21 mouse cellular contexts compared by ENCODE assay signal in genomic region chr11:104707084-104707483, GRCm38 (mm10). TPM values are rescaled to one million over a fixed set of nuclear protein-coding genes. Genes with fewer than 3 reads are reported as not detected.
DNase-seq lines count a peak whose midpoint lies in the region; ATAC-seq and TF ChIP-seq lines count a peak whose summit lies in the region.
"Had no signal": no experiment of that assay in that cellular context is flagged by ENCODE, and none has a peak within 500 bp of the region (broad histone marks: within the 10 kb centered on the region; RNA-seq: fewer than 3 reads in every experiment).

No protein-coding gene starts in this region.

- intact Hi-C loops in heart, postnatal 36 days (cut with DNase I), result no loop called here

- peak; percentile 33 for DNase-seq in 416B (ENCODE audit: low read depth)
- DNase-seq in ES-CJ7 (ENCODE audit: low read depth, low spot score), result peak; percentile 49
- DNase-seq in induced T-regulatory cell, adult 2 months (ENCODE audit: low read depth), result peak; percentile 32
- DNase-seq in heart, postnatal 36 days, result no peak
- no peak for DNase-seq in ovary, postnatal 36 days (ENCODE audit: low spot score)
- DNase-seq: cerebellum, adult 11-12 months; gastrocnemius, postnatal 14 days; lung, postnatal 4 days; right cerebral cortex, adult 18-20 months had no signal

- ATAC-seq in intestine, postnatal 0 days, result no peak
- no peak for ATAC-seq in intestine, embryonic 15.5 days
- ATAC-seq: forebrain, embryonic 16.5 days; intestine, embryonic 16.5 days; midbrain, embryonic 16.5 days had no signal

- H3K27ac ChIP-seq in intestine, postnatal 0 days (ENCODE audit: low read depth, low read length), result no peak overlapping the region
- no peak overlapping the region for H3K27ac ChIP-seq in intestine, embryonic 15.5 days
- H3K27ac ChIP-seq: heart, embryonic 10.5 days; neural tube, embryonic 13.5 days had no signal

- H3K27me3 ChIP-seq in intestine, postnatal 0 days (replicated peaks; ENCODE audit: control insufficient read depth, insufficient read depth, low read length), result no peaks in the 10 kb centered on the region
- H3K27me3 ChIP-seq in intestine, embryonic 15.5 days (replicated peaks), result no peaks in the 10 kb centered on the region
- H3K27me3 ChIP-seq: neural tube, embryonic 13.5 days had no signal

- 59% methylated on average over 2 of the region's 2 CpGs for WGBS in intestine, postnatal 0 days
- 63% methylated on average over 2 of the region's 2 CpGs for WGBS in intestine, embryonic 15.5 days

- H3K4me2 ChIP-seq in intestine, postnatal 0 days (replicated peaks; ENCODE audit: low read depth), result no peak overlapping the region
- H3K4me2 ChIP-seq in intestine, embryonic 15.5 days (replicated peaks), result no peak overlapping the region
- H3K4me2 ChIP-seq: neural tube, embryonic 13.5 days had no signal

- no peak overlapping the region for H3K4me3 ChIP-seq in intestine, postnatal 0 days (ENCODE audit: low read depth, low read length)
- H3K4me3 ChIP-seq in intestine, embryonic 15.5 days (replicated peaks), result no peak overlapping the region
- H3K4me3 ChIP-seq: heart, embryonic 10.5 days; neural tube, embryonic 13.5 days had no signal

- peak; percentile 40 for TF ChIP-seq CTCF in intestine, postnatal 0 days (IDR thresholded peaks at IDR 0.05; ENCODE audit: low read depth)

- no peaks in the 10 kb centered on the region for H3K9me3 ChIP-seq in intestine, postnatal 0 days (ENCODE audit: control insufficient read depth)
- no peaks in the 10 kb centered on the region for H3K9me3 ChIP-seq in intestine, embryonic 15.5 days
- H3K9me3 ChIP-seq: heart, embryonic 10.5 days; neural tube, embryonic 13.5 days had no signal

- H3K9ac ChIP-seq in intestine, postnatal 0 days (ENCODE audit: low read depth, low read length), result no peak overlapping the region
- no peak overlapping the region for H3K9ac ChIP-seq in intestine, embryonic 15.5 days
- H3K9ac ChIP-seq: neural tube, embryonic 13.5 days had no signal

- H3K4me1 ChIP-seq in intestine, postnatal 0 days (replicated peaks; ENCODE audit: control insufficient read depth, insufficient read depth, low read length), result no peaks in the 10 kb centered on the region
- no peaks in the 10 kb centered on the region for H3K4me1 ChIP-seq in intestine, embryonic 15.5 days (replicated peaks)
- H3K4me1 ChIP-seq: heart, embryonic 10.5 days had no signal

- H3K36me3 ChIP-seq in intestine, postnatal 0 days (ENCODE audit: control insufficient read depth, insufficient read depth), result no peaks in the 10 kb centered on the region
- H3K36me3 ChIP-seq in intestine, embryonic 15.5 days, result no peaks in the 10 kb centered on the region
- H3K36me3 ChIP-seq: heart, embryonic 10.5 days; neural tube, embryonic 13.5 days had no signal

RNA-seq across cellular contexts. Expression of gene Gm11639, which starts 21.6 kb away (rescaled TPM):
- 0.01 TPM in 1 of 2 replicates, not detected in the other for polyA plus RNA-seq in intestine, postnatal 0 days (2015; fragmentation: Nextera tagmentation; extraction: Ambion mirVana)
- 0.01 TPM in 1 of 2 replicates, not detected in the other for polyA plus RNA-seq in intestine, embryonic 15.5 days (2015; fragmentation: Nextera tagmentation; extraction: Ambion mirVana)
- under 1 TPM; 0.03 TPM for total RNA-seq in heart, postnatal 36 days (2021)
- total RNA-seq: hematopoietic stem cell, adult 5-6 weeks had no signal
- polyA plus RNA-seq: large intestine, adult 2 months; liver, adult 2 months; midbrain, embryonic 16.5 days; neural tube, embryonic 13.5 days; spleen, adult 2 months; urinary bladder, adult 2 months had no signal

Comparison
In these comparisons a context has a peak if more than half of its experiments do, and no peak if none do; other contexts are left out.
1. DNase-seq: peak in 416B (single experiment), ES-CJ7 (single experiment) and induced T-regulatory cell, adult 2 months (single experiment); none in heart, postnatal 36 days (0 of 2) and ovary, postnatal 36 days (single experiment).